Mouse (Mus musculus): ENCODE measurements at regions not wholly inside any gene's neighbourhood (a gene's known extent, or its start where the extent isn't known, plus 50 kb on each side); places are given as distances from the start of the nearest gene placed in this dataset.

DNA sequence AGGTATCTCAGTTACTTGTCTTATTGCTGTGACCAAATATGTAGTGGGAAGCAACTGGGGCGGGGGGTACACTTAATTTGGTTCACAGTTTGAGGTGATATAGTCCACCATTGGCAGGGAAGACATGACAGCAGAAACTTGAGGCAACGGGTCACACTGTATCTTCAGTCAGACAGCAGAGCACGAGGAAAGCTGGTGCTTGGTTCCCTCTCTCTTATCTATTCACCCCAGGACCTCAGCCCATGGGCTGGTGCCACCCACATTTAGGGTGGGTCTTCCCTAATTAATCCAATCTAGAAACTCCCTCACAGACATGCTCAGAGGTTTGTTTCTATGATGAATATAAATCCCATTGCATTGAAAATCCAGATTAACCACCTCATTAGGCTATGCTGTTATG, 56.5 kb downstream of the Otud1 start:
- DNase-seq (ENCODE audit: low read depth, low spot score) = no peak

DNA sequence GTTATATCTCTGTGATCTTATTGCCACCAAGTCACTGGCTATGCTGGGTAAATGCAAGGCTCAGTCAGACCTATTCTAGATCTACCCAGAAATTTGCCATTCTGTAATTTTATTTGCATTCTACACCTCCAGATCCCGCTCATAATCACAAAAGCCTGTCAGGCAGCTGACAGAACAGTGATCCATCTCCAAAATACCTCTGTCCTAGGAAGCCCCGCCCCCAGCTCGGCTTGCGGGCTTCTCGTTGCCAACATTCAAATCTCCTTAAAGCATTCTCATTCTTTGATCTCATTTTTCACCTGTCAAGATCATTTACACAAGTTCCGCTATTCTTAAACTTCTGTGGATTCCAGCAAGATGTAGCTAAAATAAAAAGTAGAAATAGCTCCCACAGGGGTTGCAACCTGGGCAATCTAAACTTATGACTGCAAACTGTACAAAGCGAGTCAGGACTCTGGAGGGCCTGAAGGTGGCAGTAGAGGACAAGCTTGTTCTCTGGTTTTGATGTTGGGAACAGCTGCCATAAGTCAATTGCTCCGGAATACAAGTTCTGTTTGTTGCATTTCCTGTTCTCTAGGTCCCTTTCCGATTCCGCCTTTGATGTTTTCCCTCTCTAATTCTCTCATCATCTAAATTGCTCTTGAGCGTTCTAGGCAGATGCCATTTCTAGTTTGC, 58.1 kb downstream of the Otud1 start:
- DNase-seq (ENCODE audit: low read depth, low spot score) = peak; percentile 31

DNA sequence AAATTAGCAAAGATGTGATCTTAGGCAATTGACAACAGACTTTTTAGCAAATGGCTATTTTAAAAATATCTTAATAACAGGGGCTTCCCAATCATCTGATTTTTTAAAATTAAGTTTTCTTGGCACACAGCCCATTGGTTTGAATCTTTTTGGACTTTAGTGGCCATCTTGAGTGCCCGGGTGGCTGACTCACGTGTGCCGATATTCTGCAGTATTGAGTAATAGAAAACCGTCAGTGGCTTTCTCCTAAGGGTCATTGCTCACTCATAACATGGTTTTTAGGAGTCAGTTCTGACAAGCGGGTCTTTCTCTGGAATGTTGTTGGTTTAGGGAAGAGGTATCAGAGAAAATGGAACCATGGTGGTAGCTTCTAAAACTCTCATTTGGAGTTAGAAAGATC, 58.8 kb downstream of the Otud1 start:
- no peak for DNase-seq (ENCODE audit: low read depth, low spot score)

DNA sequence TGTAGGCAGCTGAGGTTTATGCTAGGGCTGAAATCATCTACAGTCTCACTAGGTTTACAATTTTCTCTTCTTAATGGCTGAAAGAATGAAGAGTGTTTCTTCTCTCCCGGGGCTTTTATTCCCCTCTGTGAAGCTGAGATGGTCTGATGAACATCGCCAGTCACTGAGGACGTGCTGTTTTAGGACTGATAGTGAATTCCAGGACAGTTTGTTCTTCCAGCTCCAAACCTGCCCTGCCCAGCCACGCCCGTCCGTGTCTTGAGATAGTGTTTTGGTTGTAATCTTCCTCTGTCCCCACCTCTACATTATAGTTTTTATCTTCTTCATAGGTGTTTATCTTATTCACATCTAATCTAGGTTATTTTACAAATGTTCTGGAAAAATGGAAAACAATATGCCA, 68.5 kb downstream of the Otud1 start:
- no peak for DNase-seq (ENCODE audit: low read depth, low spot score)

DNA sequence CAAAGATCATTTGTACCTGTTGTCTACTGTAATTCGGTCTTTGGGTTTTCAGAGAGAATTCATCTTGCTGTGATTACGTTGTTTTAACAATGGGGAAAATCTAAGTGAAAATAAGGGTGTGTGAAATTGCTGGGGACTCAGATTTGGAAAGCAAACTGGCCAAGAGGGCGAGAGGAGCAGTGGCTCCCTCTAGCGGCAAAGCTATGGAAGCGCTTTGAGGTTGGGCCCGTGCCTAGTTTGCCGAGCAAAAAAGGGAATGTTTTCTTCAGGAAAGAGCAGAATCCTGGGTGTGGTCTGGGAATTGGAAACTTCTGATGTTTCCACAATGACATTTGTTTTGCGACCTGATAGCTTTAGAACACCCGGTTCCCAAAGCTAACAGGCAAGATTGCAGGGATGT, 69.4 kb downstream of the Otud1 start:
- DNase-seq (ENCODE audit: low read depth, low spot score) = no peak

DNA sequence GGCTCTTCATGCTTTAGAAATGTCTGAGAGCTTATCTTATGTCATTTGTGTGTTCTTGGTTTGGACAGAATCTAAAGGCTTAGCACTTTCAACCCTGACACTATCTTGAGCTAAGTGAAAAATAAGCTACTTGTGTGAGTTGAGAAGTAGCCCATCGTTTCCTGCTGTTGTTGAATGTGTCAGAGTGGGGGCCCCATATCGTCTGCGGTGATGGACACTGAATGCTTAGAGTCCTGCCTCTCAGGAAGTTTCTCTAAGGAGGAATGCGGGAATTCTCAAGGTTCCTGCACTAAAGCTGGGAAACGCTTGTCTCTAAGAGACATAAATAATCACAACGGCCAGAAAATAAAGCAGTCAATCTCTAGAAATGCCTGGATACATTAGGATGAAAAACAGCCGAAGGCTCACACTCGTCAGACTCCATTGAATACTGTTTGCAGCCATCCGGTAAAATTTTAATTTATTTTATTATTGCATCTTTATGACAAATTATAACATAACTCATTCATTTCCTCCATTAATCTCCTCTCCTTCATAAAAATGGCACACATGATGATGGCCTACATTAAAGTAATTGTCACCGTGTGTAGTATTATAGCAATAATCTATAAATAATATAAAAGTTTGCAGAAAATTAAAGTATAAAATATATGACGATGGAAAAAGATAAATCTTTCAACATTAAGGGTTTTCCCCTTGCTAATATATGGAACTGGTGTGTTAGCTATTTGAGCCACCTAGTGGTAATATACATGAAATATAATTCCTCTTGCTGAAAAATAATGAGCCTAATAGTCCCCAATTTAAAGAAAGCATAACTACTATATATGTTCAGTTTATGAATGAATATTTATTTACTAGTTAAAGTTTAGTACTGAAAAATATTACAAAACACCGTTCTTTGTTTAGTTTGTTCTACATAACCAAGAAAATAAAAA, 75.6 kb downstream of the Otud1 start:
- DNase-seq (ENCODE audit: low read depth, low spot score) = no peak

DNA sequence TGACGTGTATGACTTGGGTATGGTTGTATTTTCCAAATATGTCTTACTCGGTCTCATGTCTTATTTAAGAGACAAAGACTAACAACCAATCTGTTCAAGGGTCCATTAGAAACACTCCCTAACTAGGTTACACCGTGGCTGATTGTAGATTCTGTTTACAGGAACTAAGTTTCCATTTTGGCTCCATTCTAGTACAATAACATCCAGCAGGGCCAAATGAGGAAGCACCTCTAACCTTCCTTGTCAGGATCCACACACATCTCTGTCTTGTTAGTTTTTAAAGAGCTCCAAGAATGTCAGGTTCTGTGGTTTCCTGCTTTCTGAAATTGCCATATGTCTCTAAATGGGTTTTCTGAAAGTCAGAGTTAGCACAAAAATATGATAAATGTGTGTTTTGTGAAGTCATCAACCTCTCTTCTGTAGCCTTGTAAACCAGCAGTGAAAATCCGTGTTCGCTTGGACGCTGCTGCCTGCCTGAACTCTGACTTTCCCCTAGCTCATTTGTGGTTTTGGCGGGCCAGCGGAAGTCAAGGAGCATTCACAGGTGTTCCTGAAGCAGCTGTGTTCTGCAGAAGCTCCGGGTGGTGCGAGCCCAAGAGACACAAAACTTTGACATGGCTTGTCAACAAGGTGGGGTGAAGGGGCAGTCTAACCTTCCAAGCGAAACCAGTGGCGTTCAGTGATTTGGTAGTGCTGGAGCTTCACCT, 76.8 kb downstream of the Otud1 start:
- DNase-seq (ENCODE audit: low read depth, low spot score) = no peak

DNA sequence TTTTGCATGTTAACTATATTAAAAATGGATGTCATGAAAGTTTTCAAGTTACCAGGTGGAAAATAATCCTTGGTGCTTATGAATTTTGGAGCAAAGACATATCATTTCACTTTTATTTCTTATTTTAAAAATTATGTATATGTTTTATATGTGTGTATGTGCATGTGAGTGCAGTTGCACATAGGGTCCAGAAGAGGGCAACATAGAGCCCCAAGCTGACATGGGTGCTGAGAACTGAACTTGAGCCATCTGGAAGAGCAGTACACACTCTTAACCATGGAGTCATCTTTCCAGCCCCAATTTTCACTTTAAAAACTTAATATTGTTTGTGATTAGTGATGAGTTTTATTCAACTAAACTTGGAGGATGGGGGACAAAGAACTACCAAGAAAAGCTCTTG, 84.0 kb downstream of the Otud1 start:
- DNase-seq (ENCODE audit: low read depth, low spot score) = no peak

DNA sequence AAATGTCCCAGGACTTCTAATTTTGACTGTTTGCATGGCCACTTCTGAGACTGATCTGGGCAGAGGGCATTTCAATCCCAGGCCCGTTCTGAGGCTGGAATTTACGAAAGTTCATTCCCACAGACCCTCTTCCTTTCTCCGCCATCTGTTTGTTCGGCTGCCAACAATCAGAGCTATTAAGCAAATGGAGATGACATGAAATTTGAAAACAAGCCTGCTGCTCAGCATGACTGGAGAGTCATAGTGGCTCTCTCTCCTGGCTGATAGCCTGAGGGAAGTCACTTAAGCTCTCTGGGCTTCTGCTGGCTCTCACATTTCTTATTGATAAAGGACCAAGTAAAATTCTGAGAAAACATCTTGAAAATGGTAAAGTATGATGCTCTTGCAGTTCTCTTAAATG, 85.9 kb downstream of the Otud1 start:
- DNase-seq (ENCODE audit: low read depth, low spot score) = no peak

DNA sequence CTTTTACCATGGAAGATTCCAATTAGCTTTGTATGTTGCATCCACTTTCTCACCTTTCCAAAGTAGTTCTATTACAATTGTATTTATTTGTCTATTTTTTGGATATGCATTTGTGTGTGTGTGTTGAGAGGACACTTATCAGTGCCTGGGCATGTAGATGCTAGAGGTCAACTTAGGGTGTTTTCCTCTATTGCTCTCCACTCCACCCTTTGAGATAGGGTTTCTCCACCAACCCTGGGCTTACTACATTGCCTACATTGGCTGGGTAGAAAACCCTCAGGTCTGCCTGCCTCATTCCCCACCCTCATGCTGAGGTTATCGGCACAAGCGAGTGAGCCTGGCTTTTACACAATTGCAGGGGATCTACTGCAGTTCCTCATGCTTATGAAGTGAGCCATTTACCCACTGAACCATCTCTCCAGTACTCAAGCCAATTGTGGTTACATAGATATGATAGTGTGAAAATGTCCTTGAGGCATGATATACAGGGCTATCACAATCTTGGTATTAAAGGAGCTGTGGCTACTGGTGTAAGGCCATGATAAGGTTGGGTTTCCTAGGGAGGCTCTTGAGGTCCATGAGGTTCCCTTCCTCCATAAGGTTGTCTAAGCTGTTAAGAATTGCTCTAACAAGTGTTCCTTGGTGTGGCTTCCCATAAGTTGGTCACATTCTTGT, 87.6 kb downstream of the Otud1 start:
- DNase-seq (ENCODE audit: low read depth, low spot score) = no peak

DNA sequence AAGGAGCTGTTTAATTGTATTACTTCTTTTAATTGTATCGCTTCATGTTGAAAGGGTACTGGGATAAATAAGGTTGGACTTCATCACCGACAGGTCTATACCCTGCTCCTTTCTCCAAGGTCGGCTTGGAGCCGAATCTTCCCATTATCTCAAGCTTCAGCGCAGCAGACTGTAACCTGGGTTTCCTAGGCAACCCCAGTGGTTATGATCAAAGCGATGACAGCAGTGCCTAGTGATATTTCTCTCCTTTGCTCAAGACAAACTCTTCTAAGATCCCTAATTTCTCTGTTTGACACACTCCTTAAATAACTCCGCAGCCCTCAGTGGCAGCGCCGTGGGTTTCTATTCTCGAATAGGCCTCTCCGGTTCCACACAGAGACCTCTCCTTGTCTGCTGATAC, 95.2 kb downstream of the Otud1 start:
- DNase-seq (ENCODE audit: low read depth, low spot score) = no peak

DNA sequence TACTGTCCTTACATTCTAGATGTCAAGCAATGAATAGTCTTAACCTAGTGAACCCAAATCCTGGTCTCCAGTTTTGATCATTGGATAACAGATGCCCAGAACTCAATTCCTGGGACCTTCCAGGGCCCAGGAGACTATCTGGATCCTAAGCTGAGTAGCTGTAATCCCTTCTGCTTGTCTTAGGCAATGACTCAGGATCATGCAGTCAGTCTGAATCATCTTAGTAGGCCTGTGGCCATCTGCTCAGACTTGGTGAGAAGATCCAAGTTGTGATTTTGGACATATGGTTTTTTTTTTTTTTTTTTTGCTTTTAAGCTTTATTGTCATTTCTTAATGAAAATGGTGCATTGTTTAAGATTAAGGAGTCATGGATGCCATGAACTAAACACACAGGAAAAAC, 95.9 kb downstream of the Otud1 start:
- no peak for DNase-seq (ENCODE audit: low read depth, low spot score)

DNA sequence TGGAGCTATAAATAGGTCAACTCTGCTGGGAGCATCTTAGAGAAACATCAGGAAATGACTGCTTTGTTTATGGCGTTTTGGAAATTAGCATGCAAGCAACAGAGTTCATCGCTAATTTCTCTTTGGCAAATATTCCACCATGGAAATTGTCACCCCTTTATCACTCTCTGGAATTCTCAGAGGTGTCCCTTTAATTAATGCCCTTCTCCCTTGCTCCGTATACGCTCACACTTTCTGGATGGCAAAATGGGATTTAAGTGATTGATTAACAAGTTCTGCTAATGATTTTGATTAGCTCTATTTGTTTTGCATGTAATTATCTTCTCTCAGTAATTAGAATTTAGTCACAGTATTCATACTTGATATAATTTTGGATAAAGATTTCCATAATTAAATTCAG, 100.4 kb downstream of the Otud1 start:
- no peak for DNase-seq (ENCODE audit: low read depth, low spot score)

DNA sequence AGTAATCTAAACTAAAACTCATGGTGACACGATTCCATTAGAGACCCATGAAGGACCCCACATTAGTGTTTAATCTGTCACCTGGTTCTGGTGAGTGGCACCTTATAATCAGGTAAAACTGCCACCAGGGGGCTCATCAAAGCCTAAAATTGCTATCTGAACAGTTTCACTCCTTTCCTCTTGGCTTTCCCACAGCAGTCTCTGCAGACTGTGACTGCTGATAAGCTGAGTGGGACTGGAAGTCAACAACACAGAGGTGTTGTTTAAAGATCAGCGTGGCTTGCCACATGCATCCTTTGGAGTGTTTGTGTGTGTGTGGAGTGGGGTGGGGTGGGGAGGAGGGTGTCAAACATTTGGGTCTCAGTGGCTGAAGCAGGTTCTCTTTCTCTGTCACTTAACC, 101.6 kb downstream of the Otud1 start:
- no peak for DNase-seq (ENCODE audit: low read depth, low spot score)

DNA sequence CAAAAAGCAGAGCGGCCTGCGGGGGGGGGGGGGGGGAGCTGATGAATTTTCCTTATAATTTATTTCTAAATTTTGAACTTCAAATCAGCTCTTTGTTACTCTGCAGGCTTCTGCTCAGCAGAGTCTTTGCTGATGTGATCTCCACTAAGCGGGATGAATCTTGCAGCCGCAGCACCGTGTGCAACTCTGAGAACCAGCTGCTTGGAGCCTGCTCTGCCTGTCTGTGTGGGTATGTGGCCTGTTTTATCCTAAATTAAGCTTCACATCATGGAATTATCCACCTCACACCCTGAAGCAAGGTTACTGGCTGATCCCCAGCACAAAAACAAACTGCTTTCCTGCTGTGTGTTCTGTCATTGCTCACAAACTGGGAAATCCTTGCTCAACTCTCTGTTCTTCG, 102.0 kb downstream of the Otud1 start:
- no peak for DNase-seq (ENCODE audit: low read depth, low spot score)

DNA sequence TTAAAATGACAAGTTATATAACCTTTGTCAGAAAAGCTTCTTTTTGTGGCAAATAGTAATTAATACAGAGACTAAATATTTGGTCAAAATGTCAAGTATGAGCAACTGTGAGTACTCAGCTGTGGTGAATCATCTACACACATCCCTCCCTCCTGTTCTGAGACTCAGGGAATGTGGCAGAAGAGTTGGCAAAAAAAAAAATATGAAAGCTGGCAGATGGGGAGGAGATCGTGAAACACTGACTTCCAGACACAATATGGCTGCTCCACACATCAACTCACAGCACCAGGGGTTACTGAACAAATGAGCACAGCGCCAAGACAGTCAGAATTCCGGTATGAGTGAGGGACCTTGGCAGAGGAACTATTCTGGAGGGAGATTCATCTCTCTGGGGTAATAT, 105.4 kb downstream of the Otud1 start:
- no peak for DNase-seq (ENCODE audit: low read depth, low spot score)

DNA sequence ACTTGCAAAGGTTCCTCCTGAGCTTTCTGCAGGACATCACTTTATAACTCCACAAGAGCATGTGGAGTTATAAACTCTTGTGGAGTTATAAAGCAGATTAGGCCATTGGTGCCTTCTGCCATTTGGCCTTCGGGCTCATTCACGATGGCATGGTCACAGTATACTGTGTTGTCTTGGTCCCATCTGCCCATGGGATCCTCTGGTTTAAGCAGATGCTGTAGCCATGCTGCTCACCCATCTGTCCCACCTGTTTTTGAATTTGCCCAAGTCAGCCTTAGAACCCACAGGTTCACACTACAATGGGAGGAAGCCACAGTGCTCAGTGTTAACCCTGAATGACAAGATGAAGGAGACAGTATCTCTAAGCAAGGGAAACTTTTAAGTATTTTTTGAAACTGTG, 124.7 kb upstream of the Etl4 start:
- no peak for DNase-seq (ENCODE audit: low read depth, low spot score)

DNA sequence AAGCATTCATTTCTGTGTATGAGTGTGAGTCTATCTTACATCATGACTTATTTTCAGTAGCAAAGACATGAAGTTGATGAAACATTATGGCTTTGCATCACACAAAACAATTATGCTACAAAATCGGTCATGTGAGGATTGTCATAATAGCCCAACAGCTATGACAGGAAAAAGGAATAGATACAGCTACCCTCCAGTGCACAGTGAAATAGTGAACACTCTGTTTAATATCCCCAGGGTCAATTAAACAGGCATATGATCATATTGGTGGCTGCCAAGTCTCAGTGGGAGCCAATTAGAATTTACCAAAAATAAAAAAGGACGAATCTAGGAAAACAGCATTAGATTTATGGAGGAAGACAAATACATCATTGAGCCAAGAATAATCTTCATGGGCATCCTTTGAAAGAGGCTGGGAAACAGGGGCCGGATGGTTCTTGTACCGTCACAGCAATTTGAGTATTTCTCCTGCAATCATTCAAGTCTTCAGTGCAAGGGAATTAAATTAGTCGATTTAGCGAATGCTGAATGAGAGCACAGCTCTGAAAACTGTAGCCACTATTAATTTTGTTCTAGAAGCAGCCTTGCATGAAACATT, 123.8 kb upstream of the Etl4 start:
- no peak for DNase-seq (ENCODE audit: low read depth, low spot score)

DNA sequence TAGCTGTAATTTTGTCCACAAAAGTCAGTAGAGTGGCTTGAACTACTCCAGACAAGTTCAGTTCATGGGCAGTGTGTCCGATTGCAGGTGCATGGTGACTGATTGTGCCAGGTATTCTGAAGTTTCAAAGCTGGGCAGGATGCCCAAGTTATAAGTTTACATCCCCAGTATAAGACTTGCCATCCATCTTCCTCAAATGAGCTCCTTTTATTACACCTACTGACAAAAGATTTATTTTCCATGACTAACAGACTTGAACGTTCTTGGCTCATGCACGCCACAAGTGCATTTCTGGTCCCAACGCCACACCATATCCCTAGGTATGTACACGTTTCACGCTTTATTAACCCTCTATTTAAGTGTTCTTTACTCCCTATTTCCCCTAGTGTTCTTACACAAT, 117.4 kb upstream of the Etl4 start:
- no peak for DNase-seq (ENCODE audit: low read depth, low spot score)

DNA sequence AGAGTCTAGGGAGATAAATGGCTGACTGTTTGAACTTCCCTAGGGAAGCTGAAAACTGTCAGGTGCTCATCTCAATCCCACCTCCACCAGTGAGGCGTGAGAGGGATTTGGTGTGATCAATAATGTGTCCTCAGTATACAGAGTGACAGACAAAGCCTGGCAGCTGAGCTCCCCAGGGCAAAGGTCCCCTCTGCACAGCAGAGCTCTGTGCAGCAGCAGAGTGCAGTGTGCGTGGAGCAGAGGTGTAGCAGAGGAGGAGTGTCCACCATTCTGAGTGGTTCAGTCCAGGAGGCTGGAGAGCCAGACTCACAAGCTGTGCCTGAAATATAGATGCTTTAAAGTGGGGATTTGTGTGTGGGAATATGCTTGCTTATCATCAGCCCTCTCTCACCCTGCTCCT, 112.8 kb upstream of the Etl4 start:
- no peak for DNase-seq (ENCODE audit: low read depth, low spot score)
